ENCODE assay signal across 7 mouse cellular contexts in the genomic region with DNA sequence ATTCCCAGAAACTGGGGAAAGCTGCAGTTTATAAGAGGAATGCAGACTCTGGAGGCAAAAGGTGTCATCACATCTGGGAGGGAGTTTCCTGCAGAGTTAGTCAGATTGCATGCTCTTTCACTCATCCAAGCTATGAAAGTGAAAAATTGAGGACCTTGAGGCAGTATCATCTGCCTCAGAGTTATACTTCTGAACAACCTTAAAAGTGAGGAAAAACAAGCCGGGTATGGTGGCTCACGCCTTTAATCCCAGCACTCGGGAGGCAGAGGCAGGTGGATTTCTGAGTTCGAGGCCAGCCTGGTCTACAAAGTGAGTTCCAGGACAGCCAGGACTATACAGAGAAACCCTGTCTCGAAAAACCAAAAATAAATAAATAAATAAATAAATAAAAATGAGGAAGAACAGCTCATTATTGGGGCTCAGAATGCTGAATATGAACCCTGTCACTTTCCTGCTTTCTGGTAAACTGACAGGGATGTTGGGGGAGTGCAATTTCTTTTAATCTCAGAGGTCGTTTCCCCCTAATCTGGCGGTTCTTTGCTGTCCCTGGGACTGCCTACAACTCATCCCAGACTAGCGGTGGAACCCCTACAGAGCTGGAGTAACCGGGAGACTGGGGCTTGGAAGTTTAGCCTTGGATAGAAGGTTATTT. TPM values are rescaled to one million over a fixed set of nuclear protein-coding genes. Genes with fewer than 3 reads are reported as not detected.
DNase-seq lines count a peak whose midpoint lies in the region; ATAC-seq and TF ChIP-seq lines count a peak whose summit lies in the region.

No protein-coding gene starts in this region.

- no peaks in the 10 kb centered on the region for H3K27me3 ChIP-seq in spleen, adult 2 months (ENCODE audit: control insufficient read depth, insufficient read depth, low read length)
- no peaks in the 10 kb centered on the region for H3K27me3 ChIP-seq in embryonic facial prominence, embryonic 14.5 days (replicated peaks; ENCODE audit: control insufficient read depth, insufficient read depth, low read length)
- H3K27me3 ChIP-seq in limb, embryonic 12.5 days, result no peaks in the 10 kb centered on the region
- no peaks in the 10 kb centered on the region for H3K27me3 ChIP-seq in stomach, embryonic 14.5 days (ENCODE audit: control insufficient read depth, insufficient read depth, low read length)

- peak overlapping the region; percentile 82 for H3K4me2 ChIP-seq in embryonic facial prominence, embryonic 14.5 days (ENCODE audit: low read depth, low read length)
- peak overlapping the region; percentile 78 for H3K4me2 ChIP-seq in limb, embryonic 12.5 days
- peak overlapping the region; percentile 84 for H3K4me2 ChIP-seq in stomach, embryonic 14.5 days (replicated peaks; ENCODE audit: low read depth, low read length)

- 40% methylated on average over 9 of the region's 9 CpGs for WGBS in spleen, adult 2 months
- WGBS in embryonic facial prominence, embryonic 14.5 days, result 41% methylated on average over 9 of the region's 9 CpGs
- 45% methylated on average over 9 of the region's 9 CpGs for WGBS in limb, embryonic 12.5 days
- 41% methylated on average over 9 of the region's 9 CpGs for WGBS in stomach, embryonic 14.5 days

- H3K9me3 ChIP-seq in embryonic facial prominence, embryonic 14.5 days (ENCODE audit: control insufficient read depth, low read length), result no peaks in the 10 kb centered on the region
- no peaks in the 10 kb centered on the region for H3K9me3 ChIP-seq in limb, embryonic 12.5 days
- no peaks in the 10 kb centered on the region for H3K9me3 ChIP-seq in stomach, embryonic 14.5 days (ENCODE audit: control insufficient read depth, low read depth, low read length)

- H3K9ac ChIP-seq in embryonic facial prominence, embryonic 14.5 days (ENCODE audit: low read depth, low read length), result peak overlapping the region; percentile 68
- H3K9ac ChIP-seq in limb, embryonic 12.5 days (replicated peaks), result peak overlapping the region; percentile 76
- peak overlapping the region; percentile 63 for H3K9ac ChIP-seq in stomach, embryonic 14.5 days (replicated peaks; ENCODE audit: low read depth, low read length)

- no peak for TF ChIP-seq POLR2A in spleen, adult 2 months (IDR thresholded peaks at IDR 0.05; ENCODE audit: low read depth, low read length)

- DNase-seq in spleen, adult 2 months (ENCODE audit: low read depth in 1 of 2, low spot score in 2 of 2), result no peak
- no peak for DNase-seq in spleen, postnatal 36 days (ENCODE audit: low spot score in 2 of 2)
- DNase-seq in embryonic facial prominence, embryonic 14.5 days (ENCODE audit: low spot score), result no peak
- DNase-seq in frontal cortex, postnatal 25 days (ENCODE audit: low spot score in 2 of 2), result no peak
- no peak for DNase-seq in cerebellum, postnatal 36 days

- H3K36me3 ChIP-seq in spleen, adult 2 months (ENCODE audit: control insufficient read depth, insufficient read depth, low read length), result peaks cover 20% of the 10 kb centered on the region
- peaks cover 28% of the 10 kb centered on the region for H3K36me3 ChIP-seq in embryonic facial prominence, embryonic 14.5 days (ENCODE audit: control insufficient read depth, insufficient read depth, low read length)
- H3K36me3 ChIP-seq in limb, embryonic 12.5 days, result peaks cover 24% of the 10 kb centered on the region
- H3K36me3 ChIP-seq in stomach, embryonic 14.5 days (ENCODE audit: control insufficient read depth, insufficient read depth, low read length), result peaks cover 23% of the 10 kb centered on the region

- H3K27ac ChIP-seq in spleen, adult 2 months (ENCODE audit: insufficient read depth, low read length), result peak overlapping the region; percentile 89
- H3K27ac ChIP-seq in embryonic facial prominence, embryonic 14.5 days (replicated peaks; ENCODE audit: low read depth, low read length), result peak overlapping the region; percentile 72
- peak overlapping the region; percentile 89 for H3K27ac ChIP-seq in limb, embryonic 12.5 days
- H3K27ac ChIP-seq in stomach, embryonic 14.5 days (ENCODE audit: low read length), result peak overlapping the region; percentile 86

- no peak for TF ChIP-seq CTCF in spleen, adult 2 months (IDR thresholded peaks at IDR 0.05; ENCODE audit: extremely low read depth, insufficient read depth, insufficient read length, insufficient replicate concordance)

- H3K4me1 ChIP-seq in spleen, adult 2 months (ENCODE audit: control insufficient read depth, insufficient read depth, insufficient read length), result peaks cover 2% of the 10 kb centered on the region; the same call in 1 of the 2 replicates
- H3K4me1 ChIP-seq in embryonic facial prominence, embryonic 14.5 days (ENCODE audit: control insufficient read depth, insufficient read depth, low read length), result peaks cover 6% of the 10 kb centered on the region; the same call in 1 of the 2 replicates
- peaks cover 6% of the 10 kb centered on the region for H3K4me1 ChIP-seq in limb, embryonic 12.5 days (replicated peaks)
- peaks cover 4% of the 10 kb centered on the region; the same call in 1 of the 2 replicates for H3K4me1 ChIP-seq in stomach, embryonic 14.5 days (ENCODE audit: control insufficient read depth, insufficient read depth, low read length)

- H3K4me3 ChIP-seq in spleen, adult 2 months (ENCODE audit: extremely low read depth, insufficient read depth, insufficient read length), result peak overlapping the region; percentile 90
- peak overlapping the region; percentile 66 for H3K4me3 ChIP-seq in embryonic facial prominence, embryonic 14.5 days (ENCODE audit: low read depth, low read length)
- H3K4me3 ChIP-seq in limb, embryonic 12.5 days (replicated peaks), result peak overlapping the region; percentile 74
- H3K4me3 ChIP-seq in stomach, embryonic 14.5 days (ENCODE audit: low read depth, low read length), result peak overlapping the region; percentile 79

- ATAC-seq in embryonic facial prominence, embryonic 14.5 days (ENCODE audit: low read depth), result peak; percentile 16; the same call in 1 of the 2 replicates
- ATAC-seq in limb, embryonic 12.5 days (ENCODE audit: insufficient number of reproducible peaks, insufficient read depth, low FRiP score, low TSS enrichment, low read depth), result no peak
- peak; percentile 20; the same call in 1 of the 2 replicates for ATAC-seq in stomach, embryonic 14.5 days (ENCODE audit: insufficient number of reproducible peaks, insufficient read depth, low FRiP score, low read depth)

RNA-seq across cellular contexts. Expression of gene Tmem128, which starts 0.4 kb away (rescaled TPM):
- polyA plus RNA-seq in spleen, adult 2 months (2012; rRNA removed), result 21.4 and 21.7 TPM in 2 replicates
- 63.3 and 65.6 TPM in 2 replicates for polyA plus RNA-seq in embryonic facial prominence, embryonic 14.5 days (2014; fragmentation: Nextera tagmentation; extraction: Ambion mirVana)
- polyA plus RNA-seq in limb, embryonic 12.5 days (2016; fragmentation: Nextera tagmentation; extraction: Ambion mirVana), result 72.4 and 75.2 TPM in 2 replicates
- polyA plus RNA-seq in stomach, embryonic 14.5 days (2014; fragmentation: Nextera tagmentation; extraction: Ambion mirVana), result 77.0 and 78.4 TPM in 2 replicates

RNA-seq across cellular contexts. Expression of gene Otop1, which starts 16.2 kb away (rescaled TPM):
- 0.02 and 0.04 TPM in 2 replicates for polyA plus RNA-seq in spleen, adult 2 months (2012; rRNA removed)
- 0.14 and 0.22 TPM in 2 replicates for polyA plus RNA-seq in embryonic facial prominence, embryonic 14.5 days (2014; fragmentation: Nextera tagmentation; extraction: Ambion mirVana)
- polyA plus RNA-seq in limb, embryonic 12.5 days (2016; fragmentation: Nextera tagmentation; extraction: Ambion mirVana), result 0.13 TPM in 1 of 2 replicates, not detected in the other
- polyA plus RNA-seq in stomach, embryonic 14.5 days (2014; fragmentation: Nextera tagmentation; extraction: Ambion mirVana), result 0.11 TPM in 1 of 2 replicates, not detected in the other

RNA-seq across cellular contexts. Expression of gene Lyar, which starts 39.3 kb away (rescaled TPM):
- 3.1 and 3.9 TPM in 2 replicates for polyA plus RNA-seq in spleen, adult 2 months (2012; rRNA removed)
- polyA plus RNA-seq in embryonic facial prominence, embryonic 14.5 days (2014; fragmentation: Nextera tagmentation; extraction: Ambion mirVana), result 77.7 and 81.6 TPM in 2 replicates
- 130 and 151 TPM in 2 replicates for polyA plus RNA-seq in limb, embryonic 12.5 days (2016; fragmentation: Nextera tagmentation; extraction: Ambion mirVana)
- polyA plus RNA-seq in stomach, embryonic 14.5 days (2014; fragmentation: Nextera tagmentation; extraction: Ambion mirVana), result 90.3 and 99.8 TPM in 2 replicates

RNA-seq across cellular contexts. Expression of gene Zbtb49, which starts 39.3 kb away (rescaled TPM):
- polyA plus RNA-seq in spleen, adult 2 months (2012; rRNA removed), result 17.2 and 21.1 TPM in 2 replicates
- polyA plus RNA-seq in embryonic facial prominence, embryonic 14.5 days (2014; fragmentation: Nextera tagmentation; extraction: Ambion mirVana), result 10.3 and 11.9 TPM in 2 replicates
- 18.4 and 22.6 TPM in 2 replicates for polyA plus RNA-seq in limb, embryonic 12.5 days (2016; fragmentation: Nextera tagmentation; extraction: Ambion mirVana)
- 13.9 and 17.1 TPM in 2 replicates for polyA plus RNA-seq in stomach, embryonic 14.5 days (2014; fragmentation: Nextera tagmentation; extraction: Ambion mirVana)

RNA-seq across cellular contexts. Expression of gene Drd5, which starts 59.6 kb away (rescaled TPM):
- polyA plus RNA-seq in spleen, adult 2 months (2012; rRNA removed), result 0.98 and 1.2 TPM in 2 replicates
- not detected in 2 replicates for polyA plus RNA-seq in embryonic facial prominence, embryonic 14.5 days (2014; fragmentation: Nextera tagmentation; extraction: Ambion mirVana)
- polyA plus RNA-seq in limb, embryonic 12.5 days (2016; fragmentation: Nextera tagmentation; extraction: Ambion mirVana), result not detected in 2 replicates
- polyA plus RNA-seq in stomach, embryonic 14.5 days (2014; fragmentation: Nextera tagmentation; extraction: Ambion mirVana), result not detected in 2 replicates

Comparison
In these comparisons a context has a peak if more than half of its experiments do, and no peak if none do; other contexts are left out.
1. RNA of gene Lyar, which starts 39.3 kb away (polyA plus RNA-seq): 130 to 151 TPM in limb, embryonic 12.5 days, 90.3 to 99.8 TPM in stomach, embryonic 14.5 days and 77.7 to 81.6 TPM in embryonic facial prominence, embryonic 14.5 days; 3.1 to 3.9 TPM in spleen, adult 2 months; every median in the first group is over 10 times any median in the second.
2. Peak in every context shown above with its lines, with median percentiles within 50 percentile points of each other: H3K27ac ChIP-seq, H3K4me3 ChIP-seq, H3K4me2 ChIP-seq and H3K9ac ChIP-seq.